Mouse (Mus musculus): ENCODE data around the gene Slx4ip. TPM values are rescaled to one million over a fixed set of nuclear protein-coding genes. Genes with fewer than 3 reads are reported as not detected.

Gene Slx4ip
- polyA plus RNA-seq, 1 experiment: 1.4 TPM

DNA sequence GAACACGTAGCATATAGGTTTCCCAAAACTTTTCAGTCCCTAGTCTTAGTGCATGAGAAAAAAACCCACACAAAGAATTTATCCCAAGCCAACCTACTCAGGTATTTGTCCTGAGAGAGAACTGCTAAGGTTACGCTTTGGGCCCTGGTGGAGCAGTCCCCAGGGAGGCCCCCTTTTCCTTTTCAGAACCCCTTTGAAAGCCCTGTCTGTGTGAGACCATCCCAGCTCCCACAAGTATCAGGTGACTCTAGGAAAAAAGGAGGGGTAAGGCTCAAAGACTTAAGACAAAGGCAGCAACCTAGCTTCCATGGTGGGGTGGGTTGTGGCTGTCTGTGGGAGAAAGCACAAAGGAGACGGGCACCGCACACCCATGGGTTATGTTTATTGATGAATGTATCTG lies 216.2 kb downstream of the Slx4ip start:
- WGBS: 95% methylated on average over 4 of the region's 4 CpGs
- no peak overlapping the region for H3K4me3 ChIP-seq (ENCODE audit: control insufficient read depth, insufficient read depth, low read length)
- H3K4me1 ChIP-seq (replicated peaks; ENCODE audit: control insufficient read depth, insufficient read depth, low read length): no peaks in the 10 kb centered on the region
- no peak for DNase-seq
- TF ChIP-seq CTCF (IDR thresholded peaks at IDR 0.05; ENCODE audit: borderline replicate concordance, control insufficient read depth, extremely low read depth, insufficient read depth, low read length, poor library complexity) (no peak), POLR2A (IDR thresholded peaks at IDR 0.05; ENCODE audit: control insufficient read depth, extremely low read depth, insufficient read depth, low read length, poor library complexity) (no peak)
- H3K27me3 ChIP-seq (ENCODE audit: control insufficient read depth, insufficient read depth, low read length): no peaks in the 10 kb centered on the region
- H3K36me3 ChIP-seq (ENCODE audit: control insufficient read depth, insufficient read depth, low read length): no peaks in the 10 kb centered on the region
- H3K27ac ChIP-seq (ENCODE audit: control insufficient read depth, insufficient read depth, low read length): no peak overlapping the region

DNA sequence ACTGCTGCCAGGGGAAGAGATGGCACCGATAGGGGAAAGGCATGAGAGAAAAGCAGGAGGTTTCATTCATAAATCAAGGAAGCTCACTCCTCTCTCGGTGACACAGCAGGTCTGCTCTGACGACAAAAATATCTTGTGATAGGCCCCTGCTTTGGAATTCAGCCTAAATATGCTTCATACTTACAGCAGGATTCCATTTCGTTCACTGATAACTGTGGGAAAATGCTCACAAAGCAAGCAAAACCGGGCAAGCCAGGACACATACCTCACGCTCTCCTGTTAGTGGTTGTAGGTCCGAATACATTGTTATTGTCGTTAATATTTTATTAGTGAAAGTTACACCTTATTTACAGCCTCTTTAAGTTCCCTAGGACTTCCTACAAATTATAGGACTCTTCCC lies 216.9 kb downstream of the Slx4ip start:
- Histone ChIP-seq H3K27ac (ENCODE audit: control insufficient read depth, insufficient read depth, low read length) (no peak overlapping the region), H3K4me1 (replicated peaks; ENCODE audit: control insufficient read depth, insufficient read depth, low read length) (no peaks in the 10 kb centered on the region), H3K27me3 (ENCODE audit: control insufficient read depth, insufficient read depth, low read length) (no peaks in the 10 kb centered on the region), H3K36me3 (ENCODE audit: control insufficient read depth, insufficient read depth, low read length) (no peaks in the 10 kb centered on the region), H3K4me3 (ENCODE audit: control insufficient read depth, insufficient read depth, low read length) (no peak overlapping the region)
- 80% methylated on average over 8 of the region's 8 CpGs for WGBS
- DNase-seq: no peak
- TF ChIP-seq CTCF (IDR thresholded peaks at IDR 0.05; ENCODE audit: borderline replicate concordance, control insufficient read depth, extremely low read depth, insufficient read depth, low read length, poor library complexity) (no peak), POLR2A (IDR thresholded peaks at IDR 0.05; ENCODE audit: control insufficient read depth, extremely low read depth, insufficient read depth, low read length, poor library complexity) (no peak)

DNA sequence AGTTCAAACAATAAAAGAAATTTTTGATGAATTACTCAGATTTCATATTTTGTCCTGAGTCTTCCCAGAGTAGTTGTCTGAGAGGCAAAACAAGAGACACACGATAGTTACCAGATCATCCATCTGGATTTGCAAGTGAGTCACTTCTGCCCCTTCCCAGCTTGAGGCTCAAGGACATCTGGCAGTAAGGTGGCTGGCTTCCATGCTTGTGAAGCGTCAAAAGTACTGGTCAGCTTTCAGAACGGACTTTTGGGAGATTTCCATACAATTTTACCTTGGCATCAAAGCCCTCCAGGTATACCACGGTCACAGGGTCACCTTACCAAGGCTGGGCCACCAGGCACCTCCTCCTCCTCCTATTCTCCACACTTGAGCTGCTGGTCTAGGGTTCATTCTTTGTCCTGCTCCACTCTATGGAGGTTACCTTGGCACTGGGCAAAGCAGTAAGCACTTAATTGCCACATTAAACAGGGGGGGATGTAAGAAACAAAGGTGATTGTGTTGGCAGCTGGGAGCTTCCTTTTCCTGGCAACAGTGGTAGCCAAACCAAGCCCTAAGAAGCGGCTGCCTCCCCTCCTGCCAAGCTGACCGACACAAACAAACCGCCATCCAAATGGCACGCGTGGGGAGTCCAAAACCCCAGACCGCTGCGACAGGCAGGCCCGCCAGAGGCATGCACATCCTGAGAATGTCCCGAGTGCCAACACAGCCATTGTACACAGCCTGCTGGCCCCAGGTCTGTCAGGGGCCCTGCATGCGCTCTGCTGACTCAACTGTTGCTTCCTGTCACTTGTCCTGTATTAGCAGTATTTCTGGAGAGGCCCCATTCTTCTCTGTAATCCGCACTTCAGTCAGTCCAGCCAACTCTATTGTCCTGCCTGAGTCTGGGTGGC lies 218.5 kb downstream of the Slx4ip start:
- TF ChIP-seq POLR2A (IDR thresholded peaks at IDR 0.05; ENCODE audit: control insufficient read depth, extremely low read depth, insufficient read depth, low read length, poor library complexity) (no peak), CTCF (IDR thresholded peaks at IDR 0.05; ENCODE audit: borderline replicate concordance, control insufficient read depth, extremely low read depth, insufficient read depth, low read length, poor library complexity) (no peak)
- H3K36me3 ChIP-seq (ENCODE audit: control insufficient read depth, insufficient read depth, low read length): no peaks in the 10 kb centered on the region
- H3K4me1 ChIP-seq (replicated peaks; ENCODE audit: control insufficient read depth, insufficient read depth, low read length): no peaks in the 10 kb centered on the region
- no peak overlapping the region for H3K27ac ChIP-seq (ENCODE audit: control insufficient read depth, insufficient read depth, low read length)
- DNase-seq: no peak
- H3K4me3 ChIP-seq (ENCODE audit: control insufficient read depth, insufficient read depth, low read length): no peak overlapping the region
- H3K27me3 ChIP-seq (ENCODE audit: control insufficient read depth, insufficient read depth, low read length): no peaks in the 10 kb centered on the region; the same call in 1 of the 2 replicates
- WGBS: 51% methylated on average over 15 of the region's 15 CpGs

DNA sequence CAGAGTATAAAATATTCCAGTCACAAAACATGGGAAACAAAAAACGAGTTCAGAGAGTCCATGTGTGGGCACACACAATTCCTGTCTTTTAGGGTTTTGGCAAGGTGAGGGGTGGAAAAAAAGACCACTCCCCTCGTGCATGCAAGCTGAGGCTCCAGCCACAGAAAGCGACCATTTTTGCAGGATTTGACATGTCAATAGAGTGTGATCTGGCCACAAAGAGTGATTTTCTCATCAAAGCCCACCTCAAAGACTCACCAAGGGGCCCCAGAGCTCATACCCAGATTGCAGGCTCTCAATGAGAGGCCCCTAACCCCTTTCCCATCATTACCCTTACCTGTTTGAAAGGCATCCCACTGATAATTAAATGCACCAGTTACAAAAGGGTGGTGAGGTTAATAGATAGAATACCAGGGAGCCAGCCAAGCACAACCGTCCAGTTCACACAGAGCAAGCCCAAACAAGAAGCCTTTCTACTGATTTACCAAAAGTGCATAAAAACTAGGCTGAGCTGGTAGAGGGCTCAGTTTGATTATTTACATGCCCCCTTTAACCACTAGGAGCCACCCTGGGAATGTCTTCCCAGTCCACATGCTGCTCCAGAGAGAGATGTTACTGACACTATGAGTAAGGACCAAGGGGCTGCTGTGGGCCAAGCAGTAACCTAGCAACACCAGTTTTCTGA lies 219.3 kb downstream of the Slx4ip start:
- no peak for DNase-seq
- Histone ChIP-seq H3K36me3 (ENCODE audit: control insufficient read depth, insufficient read depth, low read length) (no peaks in the 10 kb centered on the region), H3K27me3 (ENCODE audit: control insufficient read depth, insufficient read depth, low read length) (no peaks in the 10 kb centered on the region; the same call in 1 of the 2 replicates), H3K4me1 (replicated peaks; ENCODE audit: control insufficient read depth, insufficient read depth, low read length) (no peaks in the 10 kb centered on the region), H3K27ac (ENCODE audit: control insufficient read depth, insufficient read depth, low read length) (no peak overlapping the region), H3K4me3 (ENCODE audit: control insufficient read depth, insufficient read depth, low read length) (no peak overlapping the region)
- 83% methylated on average over 4 of the region's 4 CpGs for WGBS
- TF ChIP-seq CTCF (IDR thresholded peaks at IDR 0.05; ENCODE audit: borderline replicate concordance, control insufficient read depth, extremely low read depth, insufficient read depth, low read length, poor library complexity) (no peak), POLR2A (IDR thresholded peaks at IDR 0.05; ENCODE audit: control insufficient read depth, extremely low read depth, insufficient read depth, low read length, poor library complexity) (no peak)

DNA sequence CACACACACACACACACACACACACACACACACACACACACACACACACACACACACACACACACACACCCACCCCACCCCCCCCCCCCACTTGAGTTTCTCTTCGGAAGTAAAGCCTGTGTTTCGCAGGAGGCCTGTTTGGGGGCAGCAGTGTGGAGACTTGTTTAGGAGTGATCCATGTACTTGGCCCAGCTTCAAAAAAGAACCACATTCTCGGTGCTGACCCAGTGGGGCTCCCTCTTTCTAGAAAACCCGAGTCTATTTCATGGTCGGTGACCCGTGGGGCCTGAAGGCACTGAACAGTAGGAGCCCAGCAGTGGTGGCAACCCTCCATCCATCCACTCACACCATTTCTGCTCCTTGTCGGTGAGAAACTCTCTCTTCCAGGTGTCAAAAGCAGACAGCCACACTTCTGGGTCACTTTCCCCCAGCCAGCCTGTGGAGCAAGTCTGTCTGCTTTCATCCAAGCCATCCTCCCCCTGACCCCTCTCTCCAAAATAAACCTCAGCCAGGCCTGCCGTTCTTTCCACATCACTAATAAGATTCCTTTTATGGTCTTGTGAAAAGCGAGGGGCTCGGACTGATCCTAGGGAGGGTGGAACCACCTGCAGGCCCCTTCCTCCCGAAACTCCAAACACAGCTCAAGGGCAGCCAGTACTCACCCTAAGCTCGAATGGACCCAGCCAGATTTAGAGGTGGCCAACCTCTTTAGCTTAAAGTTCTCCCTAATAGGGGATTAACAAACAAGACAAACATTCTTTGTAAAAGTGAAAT lies 222.5 kb downstream of the Slx4ip start:
- WGBS: 69% methylated on average over 12 of the region's 12 CpGs
- Histone ChIP-seq H3K27ac (ENCODE audit: control insufficient read depth, insufficient read depth, low read length) (no peak overlapping the region), H3K36me3 (ENCODE audit: control insufficient read depth, insufficient read depth, low read length) (no peaks in the 10 kb centered on the region), H3K4me1 (replicated peaks; ENCODE audit: control insufficient read depth, insufficient read depth, low read length) (0 out of 2 replicates have a peak, but pooled peaks cover 3% of the 10 kb centered on the region), H3K4me3 (ENCODE audit: control insufficient read depth, insufficient read depth, low read length) (no peak overlapping the region), H3K27me3 (ENCODE audit: control insufficient read depth, insufficient read depth, low read length) (peaks cover 7% of the 10 kb centered on the region)
- TF ChIP-seq CTCF (IDR thresholded peaks at IDR 0.05; ENCODE audit: borderline replicate concordance, control insufficient read depth, extremely low read depth, insufficient read depth, low read length, poor library complexity) (no peak), POLR2A (IDR thresholded peaks at IDR 0.05; ENCODE audit: control insufficient read depth, extremely low read depth, insufficient read depth, low read length, poor library complexity) (no peak)
- no peak for DNase-seq

Measured in thymus, adult 2 months (tissue).